Mouse (Mus musculus): ENCODE measurements around the gene Myh7.
"Not testable (repeated sequence)": the region's sequence is repeated elsewhere in the genome, so short reads cannot be mapped to it uniquely, and the experiment has no call there.

Myh7 gene

DNA sequence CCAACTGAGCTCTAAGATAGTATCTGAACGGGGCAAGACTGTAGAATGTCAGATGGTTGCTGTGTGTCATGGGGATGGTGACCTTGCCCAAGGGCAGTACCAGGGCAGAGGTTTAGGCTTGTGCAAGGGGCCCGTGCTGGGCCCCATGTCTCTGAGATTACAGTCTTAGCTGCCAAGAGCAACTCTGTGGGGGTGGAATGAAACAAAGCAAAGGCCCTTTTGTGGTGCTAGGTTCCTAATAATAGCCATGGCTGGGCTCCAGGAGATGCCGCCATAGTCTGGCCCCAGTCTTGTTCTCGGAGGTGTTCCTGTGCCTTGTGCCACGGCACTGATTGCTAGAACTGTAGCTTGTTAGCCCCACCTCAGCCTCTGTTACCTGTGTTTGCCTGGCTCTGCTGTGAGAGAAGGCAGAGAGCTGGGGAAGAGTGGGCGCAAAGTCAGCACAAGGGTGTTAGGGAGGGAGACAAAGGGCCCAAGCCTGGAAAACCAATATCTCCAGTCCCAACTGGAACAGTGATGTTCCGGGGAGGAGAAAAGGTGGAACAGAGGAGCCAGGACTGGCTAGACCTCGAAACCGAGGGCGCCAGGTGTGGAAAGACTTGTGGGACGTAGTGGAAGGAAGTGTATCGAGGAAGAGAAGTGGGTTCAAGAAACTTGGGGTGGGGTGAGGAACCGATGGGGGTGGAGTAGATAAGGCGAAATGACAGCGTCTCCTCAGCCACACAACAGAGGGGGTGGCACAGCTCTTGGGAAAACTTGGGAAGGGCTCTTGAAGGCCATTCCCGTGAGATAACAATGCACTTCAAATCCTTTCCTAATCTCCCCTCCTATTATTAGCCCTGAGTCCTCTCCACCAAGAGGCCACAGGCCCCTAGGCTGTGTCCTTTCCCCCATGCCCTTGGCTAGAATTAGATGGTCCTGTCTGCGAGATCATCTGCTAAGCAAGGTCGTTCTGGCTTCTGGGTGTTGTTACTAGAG is 9.7 kb upstream of the Myh7 start:
- no peak for DNase-seq (ENCODE audit: low read depth in 2 of 2, low spot score in 2 of 2)

GRCm38 (mm10) chr14:55002687-55003120 is 8.3 kb upstream of the Myh7 start:
- no peak for DNase-seq (ENCODE audit: low read depth in 2 of 2, low spot score in 2 of 2)

- DNase-seq (ENCODE audit: low read depth in 2 of 2, low spot score in 2 of 2) = no peak
Measured at GRCm38 (mm10) chr14:55001938-55002686, 7.7 kb upstream of the Myh7 start.

DNA sequence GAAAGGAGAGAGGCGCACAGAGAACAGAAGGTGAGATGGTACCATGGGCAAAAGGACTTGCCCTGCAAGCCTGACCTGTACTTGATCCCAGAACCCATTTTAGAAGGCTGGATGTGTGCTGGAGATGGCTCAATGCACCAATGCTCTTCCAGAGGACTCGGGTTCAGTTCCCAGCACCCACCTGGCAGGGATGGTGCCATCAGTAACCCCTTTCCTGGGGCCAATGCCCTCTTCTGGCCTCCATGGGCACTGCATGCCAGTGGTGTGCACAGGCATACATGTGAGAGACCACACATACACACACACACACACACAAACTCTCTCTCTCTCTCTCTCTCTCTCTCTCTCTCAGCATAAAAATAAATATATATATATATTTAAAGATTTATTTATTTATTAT is 7.0 kb upstream of the Myh7 start:
- no peak for DNase-seq (ENCODE audit: low read depth in 2 of 2, low spot score in 2 of 2)

DNA sequence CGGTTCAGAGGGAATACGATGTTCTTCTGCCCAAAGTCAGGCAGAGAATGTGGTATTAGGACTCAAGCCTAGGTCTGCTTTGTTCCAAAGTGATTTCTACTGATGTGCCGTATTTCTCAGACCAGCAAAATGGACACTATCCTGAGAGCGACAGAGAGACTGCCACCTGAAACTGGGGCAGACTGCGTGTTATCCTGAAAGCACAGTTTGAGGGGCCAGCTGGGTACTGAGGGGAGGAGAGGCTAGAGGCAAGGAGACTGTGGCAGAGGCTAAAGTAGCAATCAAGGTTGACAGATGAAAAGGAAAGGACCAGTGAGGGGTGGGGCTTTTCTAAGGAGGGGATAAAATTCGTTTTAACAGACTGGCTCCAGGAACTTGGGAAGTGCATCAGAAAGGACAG is 6.4 kb upstream of the Myh7 start:
- no peak for DNase-seq (ENCODE audit: low read depth in 2 of 2, low spot score in 2 of 2)

GRCm38 (mm10) chr14:54999868-55000267 is 5.4 kb upstream of the Myh7 start:
- not testable (repeated sequence) for DNase-seq (ENCODE audit: low read depth in 2 of 2, low spot score in 2 of 2)

- no peak for DNase-seq (ENCODE audit: low read depth in 2 of 2, low spot score in 2 of 2)
Measured at GRCm38 (mm10) chr14:54998680-54999079, 4.3 kb upstream of the Myh7 start.

DNA sequence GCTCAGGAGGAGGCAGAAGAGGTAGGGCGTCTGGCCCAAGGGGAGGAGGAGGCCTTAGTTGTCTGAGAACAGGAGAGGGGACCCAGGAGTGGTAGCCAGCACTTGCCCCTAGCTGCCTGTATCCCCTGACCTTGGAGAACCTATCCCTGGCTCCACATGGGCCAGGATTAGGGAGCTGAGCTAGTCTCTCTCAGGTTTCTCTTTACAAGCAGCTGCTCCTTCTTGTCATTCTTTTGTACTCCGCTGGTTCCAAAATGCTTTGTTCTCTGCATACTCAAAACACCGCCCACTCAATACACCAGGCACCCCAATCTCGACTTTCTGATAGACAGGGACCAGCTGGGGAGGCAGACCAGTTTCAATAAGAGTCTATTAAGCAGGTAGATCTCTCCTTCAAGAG is 2.9 kb upstream of the Myh7 start:
- DNase-seq (ENCODE audit: low read depth in 2 of 2, low spot score in 2 of 2) = no peak

DNA sequence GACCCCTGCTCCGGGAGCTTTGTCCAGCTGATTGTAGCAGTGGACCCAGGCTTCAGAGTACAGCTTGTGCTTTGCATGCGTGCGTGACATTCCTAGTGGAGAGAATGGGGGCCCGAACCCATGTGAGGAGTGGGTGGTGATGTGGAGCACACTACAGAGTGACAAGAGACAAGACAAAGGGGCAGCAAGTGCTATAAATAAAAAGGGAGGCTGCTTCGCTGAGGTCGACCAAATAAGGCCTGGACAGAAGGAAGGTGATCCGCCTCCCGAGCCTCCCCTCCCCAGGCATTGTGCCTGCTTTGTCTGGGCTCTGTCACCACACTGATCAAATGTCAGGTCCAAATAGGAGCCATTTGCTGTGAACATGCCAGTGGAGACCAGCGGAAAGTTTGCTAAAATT is 2.4 kb upstream of the Myh7 start:
- DNase-seq (ENCODE audit: low read depth in 2 of 2, low spot score in 2 of 2) = no peak

DNA sequence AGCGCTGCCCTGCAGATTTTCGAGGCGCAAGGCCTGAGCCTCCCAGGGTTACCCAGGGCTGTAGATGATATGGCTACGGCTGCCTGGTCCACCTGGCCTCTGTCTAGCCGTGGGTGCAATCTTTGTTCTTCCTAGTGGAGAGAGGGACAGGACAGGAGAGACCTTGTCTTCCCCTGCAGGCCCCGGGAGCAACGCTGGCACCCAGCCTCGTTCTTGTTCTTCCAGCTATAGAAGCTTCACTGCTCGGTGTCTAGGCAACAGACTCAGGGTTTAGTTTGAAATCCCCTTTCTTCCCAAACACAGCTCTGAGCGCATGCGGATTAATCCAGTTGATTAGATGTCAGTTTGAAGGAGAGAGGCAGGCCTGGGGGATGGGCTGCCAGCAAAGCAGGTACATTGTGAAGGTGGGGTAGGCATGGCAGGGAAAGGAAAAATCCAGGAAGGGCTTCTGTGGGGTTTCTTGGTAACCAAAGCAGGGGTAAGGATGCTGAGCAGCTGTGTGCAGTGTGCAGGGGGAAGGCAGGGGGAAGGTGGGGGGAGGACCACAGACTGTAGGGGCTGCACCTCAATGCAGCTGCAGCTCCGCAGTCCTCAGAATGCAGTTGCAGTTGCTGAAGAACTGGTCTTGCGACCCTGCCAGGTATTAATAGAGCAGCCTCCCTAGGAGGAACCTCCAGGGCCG is 1.2 kb upstream of the Myh7 start:
- no peak for DNase-seq (ENCODE audit: low read depth in 2 of 2, low spot score in 2 of 2)

DNA sequence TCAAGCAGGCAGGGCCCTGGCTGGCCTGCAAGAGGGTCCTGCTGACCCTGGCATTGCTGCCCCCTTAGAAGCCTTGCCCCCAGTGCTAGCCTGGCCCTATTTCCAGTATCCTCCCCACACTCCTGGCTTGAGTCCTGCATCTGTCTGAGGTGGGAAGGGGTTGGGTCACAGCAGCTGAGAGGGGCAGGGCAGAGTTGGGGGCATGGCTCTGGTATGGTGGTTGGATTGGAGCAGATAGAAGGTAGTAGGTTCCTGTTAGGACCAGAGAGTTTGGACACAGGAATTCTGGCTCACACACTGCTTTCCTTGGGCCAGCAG is 402 bp upstream of the Myh7 start:
- no peak for DNase-seq (ENCODE audit: low read depth in 2 of 2, low spot score in 2 of 2)

- no peak for DNase-seq (ENCODE audit: low read depth in 2 of 2, low spot score in 2 of 2)
Measured at GRCm38 (mm10) chr14:54993636-54994035, 790 bp downstream of the Myh7 start.

- DNase-seq (ENCODE audit: low read depth in 2 of 2, low spot score in 2 of 2) = no peak
Measured at GRCm38 (mm10) chr14:54992196-54992595, 2.2 kb downstream of the Myh7 start.

DNA sequence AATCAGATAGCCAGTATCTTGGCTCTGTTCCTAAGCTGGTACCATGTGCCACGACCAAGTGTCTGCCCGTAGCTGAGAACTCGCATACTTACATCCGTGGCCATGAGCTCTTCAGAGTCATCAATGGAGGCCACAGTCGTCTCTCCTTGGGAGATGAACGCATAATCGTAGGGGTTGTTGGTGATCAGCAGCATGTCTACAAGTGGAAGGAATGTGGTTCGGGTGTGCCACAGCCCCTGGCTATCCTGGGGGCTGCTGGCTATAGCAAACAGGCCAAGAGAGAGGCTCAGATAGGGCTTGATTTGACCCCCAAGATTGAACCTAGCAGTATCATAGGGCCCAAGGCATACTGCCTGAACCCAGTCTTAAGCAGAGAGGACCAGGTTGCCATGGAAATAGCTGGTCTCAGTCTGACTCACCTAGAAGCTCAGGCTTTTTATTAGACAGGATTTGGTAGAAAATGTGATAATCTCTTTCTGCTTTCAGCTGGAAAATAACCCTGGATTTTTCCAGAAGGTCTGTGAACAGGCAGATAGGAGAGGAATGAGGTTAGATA is 4.5 kb downstream of the Myh7 start:
- DNase-seq (ENCODE audit: low read depth in 2 of 2, low spot score in 2 of 2) = no peak

GRCm38 (mm10) chr14:54988882-54989281 is 5.5 kb downstream of the Myh7 start:
- DNase-seq (ENCODE audit: low read depth in 2 of 2, low spot score in 2 of 2) = no peak

GRCm38 (mm10) chr14:54988350-54988874 is 6.0 kb downstream of the Myh7 start:
- DNase-seq (ENCODE audit: low read depth in 2 of 2, low spot score in 2 of 2) = not testable (repeated sequence)

- DNase-seq (ENCODE audit: low read depth in 2 of 2, low spot score in 2 of 2) = no peak
Measured at GRCm38 (mm10) chr14:54981934-54982333, 12.5 kb downstream of the Myh7 start.

- DNase-seq (ENCODE audit: low read depth in 2 of 2, low spot score in 2 of 2) = no peak
Measured at GRCm38 (mm10) chr14:54978664-54979063, 15.8 kb downstream of the Myh7 start.

DNA sequence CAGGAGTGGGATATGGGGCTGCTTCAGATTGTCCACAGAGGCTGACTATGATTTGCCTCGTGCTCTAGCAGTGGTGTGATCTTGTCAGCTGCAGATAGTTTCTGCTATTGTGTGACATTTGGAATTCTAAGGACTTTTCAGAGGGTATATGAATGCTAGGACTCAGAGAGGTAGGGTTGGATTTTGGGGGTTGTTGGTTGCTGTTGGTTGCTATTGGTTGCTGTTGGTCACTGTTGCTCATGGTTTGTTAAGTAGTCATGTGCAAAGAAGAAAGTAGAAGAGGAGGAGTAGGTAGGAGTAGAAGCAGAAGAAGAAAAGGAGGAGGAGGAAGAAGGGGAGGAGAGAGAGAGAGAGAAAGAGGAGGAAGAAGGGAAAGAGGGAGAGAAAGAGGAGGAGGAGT is 17.8 kb downstream of the Myh7 start, which contains the start of gene Gm17428:
Gene Gm17428 (plus strand): TSS at position 301 of the 400 bp plus-strand sequence.
- DNase-seq (ENCODE audit: low read depth in 2 of 2, low spot score in 2 of 2) = no peak

DNA sequence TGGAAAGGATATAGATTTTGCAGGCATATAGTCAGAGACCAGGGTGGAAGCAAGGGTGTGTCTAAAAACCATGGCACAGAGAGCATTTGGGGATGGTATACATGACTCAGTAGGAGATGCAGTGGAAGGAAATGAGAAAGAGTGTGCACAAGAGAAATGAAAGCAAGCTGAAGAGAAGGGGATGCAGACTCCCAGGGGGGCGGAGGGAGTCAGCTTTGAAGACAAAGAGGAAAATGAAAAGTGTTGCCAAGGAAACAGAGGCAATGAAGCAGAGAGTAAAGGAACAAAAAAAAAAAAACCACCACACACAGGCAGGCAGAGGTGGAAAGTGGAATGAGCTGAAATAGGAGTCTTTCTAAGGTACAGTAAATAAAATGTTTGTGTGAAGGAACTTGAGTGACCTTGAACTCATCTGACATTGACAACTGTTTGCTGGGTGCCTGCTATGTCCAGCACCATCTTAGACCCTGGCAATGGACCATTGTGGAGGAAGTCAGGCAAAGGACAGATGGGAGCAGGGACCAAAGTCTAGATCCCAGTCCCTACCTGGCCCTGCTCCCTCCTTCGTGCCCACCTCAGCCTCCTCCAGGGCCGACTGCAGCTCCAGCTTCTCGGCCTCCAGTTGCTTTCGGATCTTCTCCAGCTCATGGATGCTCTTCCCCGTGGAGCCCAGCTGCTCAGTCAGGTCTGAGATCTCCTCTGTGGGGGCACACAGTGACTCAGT is 20.2 kb downstream of the Myh7 start:
- no peak for DNase-seq (ENCODE audit: low read depth in 2 of 2, low spot score in 2 of 2)

Data from CD8-positive naive resting alpha-beta T cell, adult 2 months (primary cell).